Mouse (Mus musculus) neural tube, embryonic 11.5 days (tissue): Measurements from ENCODE around the gene Unc119. TPM values are rescaled to one million over a fixed set of nuclear protein-coding genes. Genes with fewer than 3 reads are reported as not detected.
A peak's percentile ranks its signal among the peaks of the same experiment; 100 is the strongest.

Experiments used
- ATAC-seq: fragments of 200-750 bp; cut with Nextera tagmentation; 2 replicates; pipeline ENCODE4 v1.8.0; 2017; ENCODE audit warnings: moderate number of reproducible peaks, mild to moderate bottlenecking, moderate TSS enrichment, moderate library complexity; ENCODE audit not compliant: insufficient read depth, low FRiP score, low TSS enrichment
- DNase-seq: peaks from one replicate; pipeline ENCODE4 v3.0.0-alpha.2; 2015; ENCODE audit warnings: low spot score
- H3K27ac ChIP-seq: fragments of 300-500 bp; sonication (generic); 2 replicates; pipeline ENCODE4 v1.5.1; 2014; ENCODE audit warnings: low read depth, mild to moderate bottlenecking, low read length
- H3K27me3 ChIP-seq: fragments of 300-500 bp; sonication (generic); 2 replicates; pipeline ENCODE4 v1.6.1; 2014; ENCODE audit warnings: mild to moderate bottlenecking, low read length, mixed read lengths; ENCODE audit not compliant: control insufficient read depth, insufficient read depth
- H3K36me3 ChIP-seq: fragments of 300-500 bp; sonication (generic); 2 replicates; pipeline ENCODE4 v1.6.1; 2014; ENCODE audit warnings: mild to moderate bottlenecking, low read length, moderate library complexity, mixed read lengths; ENCODE audit not compliant: control insufficient read depth, insufficient read depth
- H3K4me1 ChIP-seq: fragments of 300-500 bp; sonication (generic); 2 replicates; pipeline ENCODE4 v1.6.1; 2014; ENCODE audit warnings: low read length, mixed read lengths; ENCODE audit not compliant: control insufficient read depth, insufficient read depth
- H3K4me2 ChIP-seq: fragments of 300-500 bp; sonication (generic); 2 replicates; pipeline ENCODE4 v1.6.1; 2014; ENCODE audit warnings: low read depth, mild to moderate bottlenecking, moderate library complexity
- H3K4me3 ChIP-seq: fragments of 300-500 bp; sonication (generic); 2 replicates; pipeline ENCODE4 v1.5.1; 2014; ENCODE audit warnings: low read depth, low read length
- H3K9ac ChIP-seq: fragments of 300-500 bp; sonication (generic); 2 replicates; pipeline ENCODE4 v1.6.1; 2014; ENCODE audit warnings: mild to moderate bottlenecking, low read length
- H3K9me3 ChIP-seq: fragments of 300-500 bp; sonication (generic); 2 replicates; pipeline ENCODE4 v1.6.1; 2016; ENCODE audit warnings: low read length; ENCODE audit not compliant: control insufficient read depth
- WGBS: fragments of 180-500 bp; shearing (Covaris S2); extraction: QIAGEN DNeasy Blood & Tissue Kit; methylation state at CpG from one replicate; pipeline ENCODE4 v1.1.7; 2014; 5-methylcytosine and 5-hydroxymethylcytosine counted together
- polyA plus RNA-seq: library from polyadenylated mRNA; unstranded; fragments of >200 nt; fragmentation: Nextera tagmentation; extraction: Ambion mirVana; gene quantifications from 2 replicates; pipeline ENCODE4 v1.2.1, GENCODE M21; 2014

Gene Unc119
- polyA plus RNA-seq, 1 experiment from 2014 or later: 69.3 TPM

GRCm38 (mm10) chr11:78333992-78334391 is 9.3 kb upstream of the Unc119 start:
- ATAC-seq: no peak
- Histone ChIP-seq H3K27me3 (no peaks in the 10 kb centered on the region), H3K4me3 (no peak overlapping the region), H3K9ac (no peak overlapping the region), H3K36me3 (peaks cover 11% of the 10 kb centered on the region), H3K9me3 (no peaks in the 10 kb centered on the region), H3K4me1 (peaks cover 2% of the 10 kb centered on the region; the same call in 1 of the 2 replicates), H3K27ac (no peak overlapping the region), H3K4me2 (no peak overlapping the region)
- 94% methylated on average over 5 of the region's 5 CpGs for WGBS
- DNase-seq: no peak

GRCm38 (mm10) chr11:78337040-78337439 is 6.2 kb upstream of the Unc119 start:
- no peak overlapping the region for H3K9ac ChIP-seq
- H3K27ac ChIP-seq: no peak overlapping the region
- no peak for DNase-seq
- no peaks in the 10 kb centered on the region for H3K4me1 ChIP-seq
- no peak overlapping the region for H3K4me3 ChIP-seq
- H3K4me2 ChIP-seq: no peak overlapping the region
- no peaks in the 10 kb centered on the region for H3K27me3 ChIP-seq
- no peak for ATAC-seq
- H3K36me3 ChIP-seq: peaks cover 18% of the 10 kb centered on the region
- 92% methylated on average over 8 of the region's 8 CpGs for WGBS
- no peaks in the 10 kb centered on the region for H3K9me3 ChIP-seq

- Histone ChIP-seq H3K4me3 (no peak overlapping the region), H3K27ac (no peak overlapping the region), H3K9me3 (no peaks in the 10 kb centered on the region), H3K27me3 (no peaks in the 10 kb centered on the region), H3K4me1 (peaks cover 10% of the 10 kb centered on the region), H3K36me3 (peaks cover 7% of the 10 kb centered on the region), H3K4me2 (no peak overlapping the region), H3K9ac (no peak overlapping the region)
- DNase-seq (no peak), ATAC-seq (no peak)
- 87% methylated on average over 12 of the region's 12 CpGs for WGBS
These were observed 1.6 kb upstream of the Unc119 start for GRCm38 (mm10) chr11:78341702-78342101.

GRCm38 (mm10) chr11:78344328-78344889 is 1.1 kb downstream of the Unc119 start:
- WGBS: 87% methylated on average over 6 of the region's 6 CpGs
- peak overlapping the region; percentile 92 for H3K9ac ChIP-seq

GRCm38 (mm10) chr11:78344890-78345715 is 1.8 kb downstream of the Unc119 start:
- H3K4me1 ChIP-seq: peaks cover 10% of the 10 kb centered on the region
- peaks cover 11% of the 10 kb centered on the region for H3K36me3 ChIP-seq
- ATAC-seq: no peak
- H3K4me3 ChIP-seq: no peak overlapping the region
- DNase-seq: no peak
- no peaks in the 10 kb centered on the region for H3K27me3 ChIP-seq
- no peak overlapping the region for H3K27ac ChIP-seq
- H3K4me2 ChIP-seq: peak overlapping the region; percentile 92
- H3K9ac ChIP-seq: no peak overlapping the region; the same call in 1 of the 2 replicates
- no peaks in the 10 kb centered on the region for H3K9me3 ChIP-seq
- 60% methylated on average over 8 of the region's 8 CpGs for WGBS

More at GRCm38 (mm10) chr11:78344328-78344889, 1.1 kb downstream of the Unc119 start:
- H3K27ac ChIP-seq: 0 out of 2 replicates have a peak overlapping the region, but pooled peaks have one; percentile 85
- H3K9me3 ChIP-seq: no peaks in the 10 kb centered on the region
- no peak for ATAC-seq
- H3K4me3 ChIP-seq: peak overlapping the region; percentile 80
- no peak for DNase-seq
- peaks cover 10% of the 10 kb centered on the region for H3K4me1 ChIP-seq
- no peaks in the 10 kb centered on the region for H3K27me3 ChIP-seq
- peak overlapping the region; percentile 92 for H3K4me2 ChIP-seq
- peaks cover 13% of the 10 kb centered on the region for H3K36me3 ChIP-seq

- Histone ChIP-seq H3K4me2 (no peak overlapping the region), H3K4me1 (peaks cover 10% of the 10 kb centered on the region), H3K4me3 (no peak overlapping the region), H3K9me3 (no peaks in the 10 kb centered on the region), H3K9ac (no peak overlapping the region), H3K27me3 (no peaks in the 10 kb centered on the region), H3K36me3 (peaks cover 10% of the 10 kb centered on the region), H3K27ac (no peak overlapping the region)
- ATAC-seq (no peak), DNase-seq (no peak)
- 87% methylated on average over 7 of the region's 7 CpGs for WGBS
These were observed 2.5 kb downstream of the Unc119 start for GRCm38 (mm10) chr11:78345801-78346200.

- no peak for DNase-seq
- 87% methylated on average over 6 of the region's 6 CpGs for WGBS
- H3K9ac ChIP-seq: no peak overlapping the region; the same call in 1 of the 2 replicates
- peaks cover 10% of the 10 kb centered on the region for H3K4me1 ChIP-seq
- no peak overlapping the region for H3K4me3 ChIP-seq
- no peaks in the 10 kb centered on the region for H3K9me3 ChIP-seq
- no peak overlapping the region for H3K4me2 ChIP-seq
- no peak overlapping the region for H3K27ac ChIP-seq
- no peak for ATAC-seq
- peaks cover 8% of the 10 kb centered on the region for H3K36me3 ChIP-seq
- H3K27me3 ChIP-seq: no peaks in the 10 kb centered on the region
These were observed 3.2 kb downstream of the Unc119 start for GRCm38 (mm10) chr11:78346326-78347069.

GRCm38 (mm10) chr11:78347070-78347754 is 3.9 kb downstream of the Unc119 start:
- H3K4me1 ChIP-seq: peaks cover 10% of the 10 kb centered on the region
- no peaks in the 10 kb centered on the region for H3K27me3 ChIP-seq
- no peak overlapping the region for H3K4me3 ChIP-seq
- ATAC-seq: no peak
- DNase-seq: peak; percentile 81
- WGBS: 89% methylated on average over 10 of the region's 10 CpGs
- no peak overlapping the region for H3K4me2 ChIP-seq
- H3K9ac ChIP-seq: no peak overlapping the region; the same call in 1 of the 2 replicates
- no peak overlapping the region for H3K27ac ChIP-seq
- peaks cover 8% of the 10 kb centered on the region for H3K36me3 ChIP-seq
- H3K9me3 ChIP-seq: no peaks in the 10 kb centered on the region
